Mouse (Mus musculus) lung, adult 2 months (tissue): ENCODE data around the gene Hsd3b7. TPM values are rescaled to one million over a fixed set of nuclear protein-coding genes. Genes with fewer than 3 reads are reported as not detected.

ENCODE experiments used
- DNase-seq: peaks from one replicate; pipeline ENCODE4 v3.0.0; 2022
- H3K4me1 ChIP-seq: fragments of 200-500 bp; 2 replicates; pipeline ENCODE4 v1.6.1; 2011; ENCODE audit warnings: low read length; ENCODE audit not compliant: control insufficient read depth, insufficient read depth
- H3K4me3 ChIP-seq: fragments of 200-500 bp; replicated peaks from 2 replicates; pipeline ENCODE3; 2011; ENCODE audit warnings: low read depth, mild to moderate bottlenecking, control low read depth, low read length; ENCODE audit errors: extremely low read depth
- CTCF ChIP-seq: fragments of 200-500 bp; IDR thresholded peaks from 2 replicates; pipeline ENCODE4 v1.5.1; 2011; ENCODE audit warnings: mild to moderate bottlenecking, low read length, control low read depth; ENCODE audit not compliant: insufficient read depth
- POLR2A ChIP-seq: fragments of 200-500 bp; IDR thresholded peaks from 2 replicates; pipeline ENCODE4 v1.6.1; 2011; ENCODE audit warnings: low read depth, mild to moderate bottlenecking, control low read depth, low read length, borderline replicate concordance; ENCODE audit errors: extremely low read depth
- WGBS: fragments of 180-500 bp; shearing (Covaris S2); methylation state at CpG from one replicate; pipeline ENCODE4 v1.1.7; 2018; 5-methylcytosine and 5-hydroxymethylcytosine counted together
- polyA plus RNA-seq: library from polyadenylated mRNA; depleted of rRNA; stranded (reverse); fragments of >200 nt; gene quantifications from 2 replicates; pipeline ENCODE4 v1.2.3, GENCODE M21; 2012

The Hsd3b7 gene
- polyA plus RNA-seq, 1 experiment: 81.7 TPM

- TF ChIP-seq CTCF: no peak
- TF ChIP-seq POLR2A: no peak
- DNase-seq: no peak
- 74% methylated on average over 17 of the region's 17 CpGs for WGBS
- Histone ChIP-seq H3K4me1 (peaks cover 3% of the 10 kb centered on the region; the same call in 1 of the 2 replicates), H3K4me3 (no peak overlapping the region)
Observed at GRCm38 (mm10) chr7:127766851-127767609, 33.4 kb upstream of the Hsd3b7 start.

- WGBS: 91% methylated on average over 19 of the region's 19 CpGs
Observed at GRCm38 (mm10) chr7:127767671-127768345, 32.6 kb upstream of the Hsd3b7 start.

GRCm38 (mm10) chr7:127768346-127768996 is 31.9 kb upstream of the Hsd3b7 start:
- Histone ChIP-seq H3K4me3 (no peak overlapping the region), H3K4me1 (peaks cover 3% of the 10 kb centered on the region; the same call in 1 of the 2 replicates)
- 49% methylated on average over 13 of the region's 13 CpGs for WGBS
- DNase-seq: no peak
- TF ChIP-seq CTCF: no peak
- TF ChIP-seq POLR2A: no peak

More at GRCm38 (mm10) chr7:127767671-127768345, 32.6 kb upstream of the Hsd3b7 start:
- DNase-seq: no peak
- peaks cover 3% of the 10 kb centered on the region; the same call in 1 of the 2 replicates for H3K4me1 ChIP-seq
- H3K4me3 ChIP-seq: no peak overlapping the region
- no peak for TF ChIP-seq POLR2A
- TF ChIP-seq CTCF: no peak

GRCm38 (mm10) chr7:127768997-127769593 is 31.3 kb upstream of the Hsd3b7 start:
- 3% methylated on average over 16 of the region's 16 CpGs for WGBS
- TF ChIP-seq CTCF (no peak), POLR2A (no peak)
- peaks cover 5% of the 10 kb centered on the region for H3K4me1 ChIP-seq
- peak overlapping the region; percentile 99 for H3K4me3 ChIP-seq
- DNase-seq: peak; percentile 96

GRCm38 (mm10) chr7:127769651-127770038 is 30.8 kb upstream of the Hsd3b7 start, which contains the start of gene Orai3:
Orai3 (plus strand) TSS chr7:127769815.
- DNase-seq: peak; percentile 92
- WGBS: under 1% methylated on average over 24 of the region's 24 CpGs
- peaks cover 6% of the 10 kb centered on the region for H3K4me1 ChIP-seq
- TF ChIP-seq CTCF (no peak), POLR2A (peak; percentile 98)
- H3K4me3 ChIP-seq: peak within 1 kb of the TSS; percentile 99

GRCm38 (mm10) chr7:127770039-127770905 is 30.1 kb upstream of the Hsd3b7 start:
- WGBS: 1% methylated on average over 27 of the region's 27 CpGs

GRCm38 (mm10) chr7:127771262-127771661 is 29.1 kb upstream of the Hsd3b7 start:
- DNase-seq: no peak
- peaks cover 9% of the 10 kb centered on the region for H3K4me1 ChIP-seq
- WGBS: 60% methylated on average over 5 of the region's 5 CpGs
- TF ChIP-seq CTCF: no peak
- no peak for TF ChIP-seq POLR2A
- H3K4me3 ChIP-seq: no peak overlapping the region

More at GRCm38 (mm10) chr7:127770039-127770905, 30.1 kb upstream of the Hsd3b7 start:
- Histone ChIP-seq H3K4me3 (peak overlapping the region; percentile 99), H3K4me1 (peaks cover 6% of the 10 kb centered on the region)
- TF ChIP-seq CTCF: no peak
- TF ChIP-seq POLR2A: no peak
- no peak for DNase-seq

- TF ChIP-seq POLR2A (no peak), CTCF (no peak)
- DNase-seq: no peak
- WGBS: 35% methylated on average over 3 of the region's 3 CpGs
- no peak overlapping the region for H3K4me3 ChIP-seq
- H3K4me1 ChIP-seq: peaks cover 9% of the 10 kb centered on the region
Observed at GRCm38 (mm10) chr7:127772080-127772479, 28.3 kb upstream of the Hsd3b7 start.

GRCm38 (mm10) chr7:127772557-127772956 is 27.8 kb upstream of the Hsd3b7 start:
- TF ChIP-seq CTCF (no peak), POLR2A (no peak)
- WGBS: 100% methylated on average over 1 of the region's 1 CpGs
- Histone ChIP-seq H3K4me3 (no peak overlapping the region), H3K4me1 (peaks cover 9% of the 10 kb centered on the region)
- no peak for DNase-seq
